In the genomic region with DNA sequence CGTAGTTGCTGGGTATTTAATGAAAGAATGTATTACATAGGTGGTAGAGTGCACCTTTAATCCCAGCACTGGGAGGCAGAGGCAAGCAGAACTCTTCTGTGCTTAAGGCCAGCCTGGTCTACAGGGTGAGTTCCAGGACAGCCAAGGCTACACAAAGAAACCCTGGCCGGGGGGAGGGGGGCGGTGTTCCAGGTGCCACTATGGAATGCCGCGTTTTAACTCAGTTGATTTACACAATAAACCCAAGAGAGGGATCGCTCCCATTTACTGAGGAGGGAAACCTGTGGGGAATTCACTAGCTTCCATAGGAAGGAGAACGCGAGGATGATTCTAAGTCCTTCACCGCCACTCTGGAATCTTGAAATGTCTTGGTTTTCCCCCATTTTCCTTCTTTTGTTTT, we compare ENCODE assay signal across 31 mouse cellular contexts. TPM values are rescaled to one million over a fixed set of nuclear protein-coding genes. Genes with fewer than 3 reads are reported as not detected.
"Had no signal": no experiment of that assay in that cellular context is flagged by ENCODE, and none has a peak within 500 bp of the region (broad histone marks: within the 10 kb centered on the region; RNA-seq: fewer than 3 reads in every experiment).

No protein-coding gene starts in this region.

- ATAC-seq: hindbrain, postnatal 0 days; intestine, embryonic 16.5 days; liver, embryonic 12.5 days had no signal

- H3K9me3 ChIP-seq: heart, embryonic 15.5 days; hindbrain, embryonic 13.5 days; hindbrain, embryonic 15.5 days; kidney, embryonic 15.5 days; limb, embryonic 15.5 days had no signal

- H3K9ac ChIP-seq: heart, embryonic 13.5 days; heart, embryonic 15.5 days; hindbrain, embryonic 13.5 days; hindbrain, embryonic 15.5 days; kidney, embryonic 15.5 days; limb, embryonic 13.5 days; limb, embryonic 15.5 days; liver, embryonic 12.5 days; liver, embryonic 14.5 days had no signal

- H3K4me3 ChIP-seq: heart, adult 2 months; heart, embryonic 13.5 days; heart, embryonic 15.5 days; hindbrain, embryonic 13.5 days; hindbrain, embryonic 15.5 days; kidney, embryonic 15.5 days; left cerebral cortex, adult 2 months; limb, embryonic 13.5 days; limb, embryonic 15.5 days; liver, embryonic 12.5 days had no signal

- H3K4me2 ChIP-seq: heart, embryonic 11.5 days; heart, embryonic 13.5 days; heart, embryonic 15.5 days; hindbrain, embryonic 13.5 days; hindbrain, embryonic 15.5 days; kidney, embryonic 15.5 days; limb, embryonic 13.5 days; limb, embryonic 15.5 days; liver, embryonic 12.5 days had no signal

- H3K27ac ChIP-seq: heart, adult 2 months; heart, embryonic 13.5 days; heart, embryonic 15.5 days; hindbrain, embryonic 13.5 days; hindbrain, embryonic 15.5 days; hindbrain, postnatal 0 days; kidney, embryonic 15.5 days; kidney, postnatal 0 days; left cerebral cortex, adult 2 months; limb, embryonic 13.5 days; limb, embryonic 15.5 days; liver, embryonic 12.5 days; liver, embryonic 14.5 days had no signal

- DNase-seq: gastrocnemius, postnatal 14 days; gastrocnemius, postnatal 36 days; heart, adult 11 months; heart, adult 2 months; heart, postnatal 14 days; heart, postnatal 36 days; kidney, adult 11 months; kidney, adult 2 months; kidney, adult 9 months; kidney, postnatal 14 days; kidney, postnatal 36 days; layer of hippocampus, adult 9-11 months; left cerebral cortex, postnatal 4 days had no signal

RNA-seq across cellular contexts. Expression of a gene that starts 5.3 kb away (rescaled TPM):
- total RNA-seq: gastrocnemius, adult 18-20 months; gastrocnemius, adult 8-10 months; gastrocnemius, postnatal 36 days; heart, adult 2 months; heart, postnatal 36 days; hematopoietic stem cell, adult 5-6 weeks; liver, adult 2 months had no signal
- polyA plus RNA-seq: heart, adult 2 months; liver, adult 2 months had no signal
